Mouse (Mus musculus) embryo, embryonic 11 days (tissue): Measurements from ENCODE around the gene Bcl2l1.

Experiments
- DNase-seq: peaks from one replicate; pipeline ENCODE4 v3.0.0-alpha.2; 2015

Bcl2l1 gene

GRCm38 (mm10) chr2:152734984-152735383 lies 96.5 kb downstream of the Bcl2l1 start:
- DNase-seq = peak; percentile 99

- no peak for DNase-seq
These were observed 97.0 kb downstream of the Bcl2l1 start for GRCm38 (mm10) chr2:152734501-152734900.

GRCm38 (mm10) chr2:152733201-152733600 lies 98.3 kb downstream of the Bcl2l1 start:
- DNase-seq = no peak
